Mouse (Mus musculus) heart, adult 11 months (tissue): ENCODE data around the gene Mobp.
A peak's percentile ranks its signal among the peaks of the same experiment; 100 is the strongest.

Source experiments
- DNase-seq: peaks from one replicate; pipeline ENCODE4 v3.0.0; 2022

Gene Mobp

DNA sequence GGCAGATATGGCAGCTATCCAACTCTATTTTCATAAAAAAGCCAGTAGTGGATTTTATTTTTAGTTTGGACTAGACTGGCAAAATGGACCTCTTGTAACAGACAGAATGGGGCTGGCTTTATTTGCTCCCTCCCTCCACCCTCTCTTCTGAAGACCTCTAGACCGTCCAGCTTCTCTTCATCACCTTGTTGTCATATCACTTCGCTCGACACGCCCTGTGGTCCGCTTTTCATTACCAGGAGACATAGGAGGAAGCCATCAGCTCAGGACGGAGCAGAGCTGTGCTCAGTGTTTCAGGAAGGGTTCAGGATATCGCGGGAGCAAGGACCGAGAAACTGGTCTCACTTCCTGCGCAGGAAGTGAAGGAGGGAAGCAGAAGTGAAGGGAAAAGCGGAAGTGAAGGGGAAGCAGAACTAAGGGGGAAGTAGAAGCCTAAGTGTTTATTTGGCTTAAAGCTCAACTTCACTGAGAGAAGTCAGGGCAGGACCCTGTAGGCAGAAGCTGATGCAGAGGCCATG is 65.5 kb downstream of the Mobp start:
- DNase-seq: peak; percentile 93

DNA sequence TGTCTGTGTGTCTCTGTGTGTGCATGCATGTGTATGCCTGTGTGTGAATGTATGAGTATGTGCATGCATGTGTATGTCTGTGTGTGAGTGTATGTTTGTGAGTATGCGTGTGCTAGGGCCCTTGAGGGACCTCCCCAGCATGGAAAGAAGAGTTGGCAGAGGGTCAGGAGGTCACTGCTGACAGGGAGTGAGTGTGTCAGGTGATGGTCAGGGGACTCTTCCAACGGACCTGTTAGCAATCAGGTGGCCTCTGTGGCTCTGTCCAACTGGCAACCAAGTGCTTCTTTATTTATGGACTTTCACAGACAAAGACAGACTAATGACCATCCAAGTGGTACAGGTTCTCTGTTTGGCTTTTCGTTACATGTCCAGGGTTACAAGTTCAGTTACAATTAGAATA is 69.9 kb downstream of the Mobp start:
- DNase-seq: peak; percentile 96
